Mouse (Mus musculus): ENCODE measurements around the gene H2-Ke6. TPM values are rescaled to one million over a fixed set of nuclear protein-coding genes. Genes with fewer than 3 reads are reported as not detected.

H2-Ke6 gene
- total RNA-seq, 2 experiments from 2014 or later, result 69.9 to 82.3 TPM

- Histone ChIP-seq H3K4me3 (no peak overlapping the region), H3K27ac (no peak overlapping the region)
- TF ChIP-seq CTCF (IDR thresholded peaks at IDR 0.05), result no peak
- intact Hi-C loops (cut with DNase I), result loop anchor here (5.0 kb wide), 1 partner anchor 70 kb away; no protein-coding TSS in a partner anchor
- peak; percentile 28 for DNase-seq
Observed at GRCm38 (mm10) chr17:34037241-34037640, 9.4 kb upstream of the H2-Ke6 start.

GRCm38 (mm10) chr17:34036647-34037046 lies 8.8 kb upstream of the H2-Ke6 start:
- intact Hi-C loops (cut with DNase I), result loop anchor here (5.0 kb wide), 1 partner anchor 71 kb away; no protein-coding TSS in a partner anchor
- TF ChIP-seq CTCF (IDR thresholded peaks at IDR 0.05), result no peak
- peak; percentile 54 for DNase-seq
- Histone ChIP-seq H3K27ac (no peak overlapping the region), H3K4me3 (no peak overlapping the region)

- DNase-seq, result peak; percentile 13
- Histone ChIP-seq H3K4me3 (no peak overlapping the region), H3K27ac (no peak overlapping the region)
- TF ChIP-seq CTCF (IDR thresholded peaks at IDR 0.05), result no peak
- intact Hi-C loops (cut with DNase I), result loop anchor here (5.0 kb wide), 1 partner anchor 72 kb away; no protein-coding TSS in a partner anchor
Observed at GRCm38 (mm10) chr17:34035517-34035916, 7.7 kb upstream of the H2-Ke6 start.

GRCm38 (mm10) chr17:34034064-34034463 lies 6.2 kb upstream of the H2-Ke6 start:
- Histone ChIP-seq H3K27ac (peak overlapping the region; percentile 31; the same call in 1 of the 2 replicates), H3K4me3 (peak overlapping the region; percentile 1; the same call in 1 of the 2 replicates)
- intact Hi-C loops (cut with DNase I), result loop anchor here (5.0 kb wide), 1 partner anchor 88 kb away; the partner anchor contains the start of gene Brd2
- TF ChIP-seq CTCF (IDR thresholded peaks at IDR 0.05), result peak; percentile 77
- peak; percentile 71 for DNase-seq

- peak overlapping the region; percentile 100 for H3K27ac ChIP-seq
- peak overlapping the region; percentile 78 for H3K4me3 ChIP-seq
- TF ChIP-seq CTCF (IDR thresholded peaks at IDR 0.05), result no peak
- intact Hi-C loops (cut with DNase I), result loop anchor here (5.0 kb wide), 1 partner anchor 89 kb away; the partner anchor contains the start of gene Brd2
- DNase-seq, result no peak
Observed at GRCm38 (mm10) chr17:34033441-34033840, 5.6 kb upstream of the H2-Ke6 start.

- Histone ChIP-seq H3K4me3 (peak overlapping the region; percentile 78), H3K27ac (peak overlapping the region; percentile 100)
- no peak for DNase-seq
- intact Hi-C loops (cut with DNase I), result loop anchor here (5.0 kb wide), 1 partner anchor 89 kb away; the partner anchor contains the start of gene Brd2
- TF ChIP-seq CTCF (IDR thresholded peaks at IDR 0.05), result no peak
Observed at GRCm38 (mm10) chr17:34032806-34033205, 4.9 kb upstream of the H2-Ke6 start.

GRCm38 (mm10) chr17:34032174-34032632 lies 4.3 kb upstream of the H2-Ke6 start:
- H3K4me3 ChIP-seq, result peak overlapping the region; percentile 78
- DNase-seq, result peak; percentile 87
- TF ChIP-seq CTCF (IDR thresholded peaks at IDR 0.05), result no peak
- intact Hi-C loops (cut with DNase I), result loop anchor here (5.0 kb wide), 1 partner anchor 90 kb away; the partner anchor contains the start of gene Brd2
- peak overlapping the region; percentile 100 for H3K27ac ChIP-seq

GRCm38 (mm10) chr17:34031465-34032173 lies 3.8 kb upstream of the H2-Ke6 start, which contains the start of the genes Slc39a7 and Rxrb:
Slc39a7 (minus strand) TSS chr17:34031682.
Rxrb (plus strand) TSS chr17:34031812.
- H3K27ac ChIP-seq, result peak within 1 kb of the TSS; percentile 100
- TF ChIP-seq CTCF (IDR thresholded peaks at IDR 0.05), result no peak
- peak within 1 kb of the TSS; percentile 78 for H3K4me3 ChIP-seq
- DNase-seq, result peak; percentile 100
- intact Hi-C loops (cut with DNase I), result loop anchor here (5.0 kb wide), 1 partner anchor 91 kb away; the partner anchor contains the start of gene Brd2

GRCm38 (mm10) chr17:34030861-34031326 lies 3.0 kb upstream of the H2-Ke6 start:
- DNase-seq, result no peak
- TF ChIP-seq CTCF (IDR thresholded peaks at IDR 0.05), result no peak
- H3K4me3 ChIP-seq, result peak overlapping the region; percentile 78
- peak overlapping the region; percentile 100 for H3K27ac ChIP-seq
- intact Hi-C loops (cut with DNase I), result loop anchor here (5.0 kb wide), 1 partner anchor 91 kb away; the partner anchor contains the start of gene Brd2

- DNase-seq, result no peak
- TF ChIP-seq CTCF (IDR thresholded peaks at IDR 0.05), result no peak
- peak overlapping the region; percentile 78 for H3K4me3 ChIP-seq
- intact Hi-C loops (cut with DNase I), result loop anchor here (5.0 kb wide), 1 partner anchor 92 kb away; the partner anchor contains the start of gene Brd2
- peak overlapping the region; percentile 100 for H3K27ac ChIP-seq
Observed at GRCm38 (mm10) chr17:34029890-34030595, 2.2 kb upstream of the H2-Ke6 start.

- TF ChIP-seq CTCF (IDR thresholded peaks at IDR 0.05), result no peak
- Histone ChIP-seq H3K4me3 (peak overlapping the region; percentile 78), H3K27ac (peak overlapping the region; percentile 100; the same call in 1 of the 2 replicates)
- intact Hi-C loops (cut with DNase I), result no loop called here
- peak; percentile 28 for DNase-seq
Observed at GRCm38 (mm10) chr17:34029150-34029889, 1.5 kb upstream of the H2-Ke6 start.

Data from gastrocnemius, adult 2 months (tissue).